Mouse (Mus musculus) E14TG2a.4 (cell line): ENCODE results near the gene Hoxa5.

Experiments used
- CTCF ChIP-seq: conservative IDR thresholded peaks from 2 replicates; pipeline ENCODE4 v1.5.1; 2014; ENCODE audit warnings: low read length
- POU5F1 ChIP-seq: IDR thresholded peaks from 2 replicates; pipeline ENCODE4 v1.6.1; 2014; ENCODE audit warnings: low read length, borderline replicate concordance

- no peak for TF ChIP-seq CTCF
- no peak for TF ChIP-seq POU5F1
These were observed 26.6 kb downstream of the Hoxa5 start for GRCm38 (mm10) chr6:52177806-52178205.
